Mouse (Mus musculus): ENCODE data around the gene Rtl4. TPM values are rescaled to one million over a fixed set of nuclear protein-coding genes. Genes with fewer than 3 reads are reported as not detected.

The Rtl4 gene
- polyA plus RNA-seq, 1 experiment from 2014 or later: 0.10 TPM

DNA sequence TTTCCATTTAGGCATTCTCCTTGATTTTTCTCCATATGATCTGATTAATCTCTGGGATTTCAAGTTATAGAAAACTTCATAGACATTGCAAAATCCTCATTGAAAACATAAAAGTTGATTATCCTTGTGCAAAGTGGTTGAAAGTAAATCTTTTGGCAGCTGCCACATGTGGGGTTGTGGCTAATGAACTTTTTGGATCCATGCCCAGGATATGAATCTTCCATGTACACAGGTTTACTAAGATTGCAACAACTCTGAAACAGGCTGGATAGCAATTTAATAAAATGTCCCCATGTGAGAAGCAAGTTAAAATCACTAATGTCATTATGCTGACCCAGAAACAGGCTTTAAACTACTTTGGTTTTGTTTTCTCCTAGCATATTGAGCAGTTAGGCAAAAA is 401.1 kb downstream of the Rtl4 start:
- H3K4me2 ChIP-seq: no peak overlapping the region
- H3K9ac ChIP-seq: no peak overlapping the region
- H3K4me3 ChIP-seq: no peak overlapping the region
- ATAC-seq (ENCODE audit: borderline replicate concordance, extremely low read depth, low FRiP score, low TSS enrichment): no peak
- H3K27me3 ChIP-seq: no peaks in the 10 kb centered on the region
- no peaks in the 10 kb centered on the region for H3K9me3 ChIP-seq
- no peaks in the 10 kb centered on the region for H3K4me1 ChIP-seq
- H3K36me3 ChIP-seq: no peaks in the 10 kb centered on the region
- H3K27ac ChIP-seq: no peak overlapping the region

GRCm38 (mm10) chrX:145090360-145090759 is 401.7 kb downstream of the Rtl4 start:
- ATAC-seq (ENCODE audit: borderline replicate concordance, extremely low read depth, low FRiP score, low TSS enrichment): no peak
- Histone ChIP-seq H3K4me3 (no peak overlapping the region), H3K4me1 (no peaks in the 10 kb centered on the region), H3K27ac (no peak overlapping the region), H3K27me3 (no peaks in the 10 kb centered on the region), H3K36me3 (no peaks in the 10 kb centered on the region), H3K4me2 (no peak overlapping the region), H3K9me3 (no peaks in the 10 kb centered on the region), H3K9ac (no peak overlapping the region)
- WGBS: 62% methylated on average over 3 of the region's 3 CpGs

- H3K27ac ChIP-seq: no peak overlapping the region
- H3K9ac ChIP-seq: no peak overlapping the region
- no peaks in the 10 kb centered on the region for H3K36me3 ChIP-seq
- no peak for ATAC-seq (ENCODE audit: borderline replicate concordance, extremely low read depth, low FRiP score, low TSS enrichment)
- H3K4me1 ChIP-seq: no peaks in the 10 kb centered on the region
- H3K9me3 ChIP-seq: no peaks in the 10 kb centered on the region
- no peak overlapping the region for H3K4me2 ChIP-seq
- 61% methylated on average over 2 of the region's 2 CpGs for WGBS
- no peak overlapping the region for H3K4me3 ChIP-seq
- no peaks in the 10 kb centered on the region for H3K27me3 ChIP-seq
Measured at GRCm38 (mm10) chrX:145090964-145091363, 402.3 kb downstream of the Rtl4 start.

MicroRNAs encoded within 50 kb of the gene (microRNA counts, 519-probe panel; counts per million panel counts)
- microRNA mmu-miR-3472: 2,215 counts per million, percentile 28 among the panel's probes with 10 or more counts

Small RNAs within 50 kb of the gene (microRNA-seq; reads per million reads assigned to microRNA genes)
- not detected for gene Mir3472

Other genes starting within 250 kb of the Rtl4 start
- gene Trpc5os, start 232.3 kb upstream of the Rtl4 start, polyA plus RNA-seq (2015; fragmentation: Nextera tagmentation; extraction: Ambion mirVana): 0.08 TPM in 1 of 2 replicates, not detected in the other
- 0.04 TPM in 1 of 2 replicates, not detected in the other for gene Trpc5, start 727 bp upstream of the Rtl4 start, polyA plus RNA-seq (2015; fragmentation: Nextera tagmentation; extraction: Ambion mirVana)